Mouse (Mus musculus) E14TG2a.4 (cell line): ENCODE data around the gene Frmd4b.

Experiments used
- CTCF ChIP-seq: conservative IDR thresholded peaks from 2 replicates; pipeline ENCODE4 v1.5.1; 2014; ENCODE audit warnings: low read length
- NANOG ChIP-seq: IDR thresholded peaks from 2 replicates; pipeline ENCODE4 v1.6.1; 2014; ENCODE audit warnings: borderline replicate concordance, low read length, mixed read lengths
- POU5F1 ChIP-seq: IDR thresholded peaks from 2 replicates; pipeline ENCODE4 v1.6.1; 2014; ENCODE audit warnings: low read length, borderline replicate concordance

DNA sequence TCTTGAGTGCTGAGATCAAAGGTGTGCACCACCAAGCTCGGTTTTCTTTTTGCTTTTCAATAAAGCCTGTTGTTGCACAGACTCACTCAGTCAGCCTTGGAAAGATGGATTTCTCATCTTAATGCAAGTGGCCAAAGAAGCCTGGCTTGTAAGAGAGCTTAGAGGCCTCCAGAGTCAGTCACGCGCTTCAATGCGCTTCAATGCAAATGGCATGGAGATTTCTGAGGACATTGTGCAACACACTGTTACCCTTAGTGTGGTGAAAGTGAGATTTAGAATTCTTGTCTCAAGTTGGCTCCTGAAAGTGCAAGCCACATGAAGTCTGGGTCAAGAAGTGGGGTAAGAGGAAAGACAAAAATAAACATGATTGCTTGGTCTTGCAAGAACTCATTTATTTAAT, 236.1 kb downstream of the Frmd4b start:
- TF ChIP-seq CTCF (no peak), POU5F1 (no peak), NANOG (no peak)
